In genomic region chr17:35235614-35236389, GRCm38 (mm10) we compare ENCODE assay signal across 8 mouse cellular contexts. TPM values are rescaled to one million over a fixed set of nuclear protein-coding genes. Genes with fewer than 3 reads are reported as not detected.
DNase-seq lines count a peak whose midpoint lies in the region; ATAC-seq lines count a peak whose summit lies in the region.

Gene Nfkbil1, minus strand, starts transcription at chr17:35235792.

- DNase-seq in T-cell, adult 2 months (ENCODE audit: low spot score): peak; percentile 87
- peak; percentile 88 to 90 for DNase-seq in cerebellum, postnatal 36 days
- peak; percentile 89 to 94 for DNase-seq in frontal cortex, postnatal 36 days (ENCODE audit: low spot score in 2 of 2)
- DNase-seq in left cerebral cortex, adult 11 months (ENCODE audit: low spot score): peak; percentile 86
- DNase-seq in lung, postnatal 4 days: peak; percentile 93 to 95
- DNase-seq in retina, postnatal 7 days (ENCODE audit: low read depth, low spot score): peak; percentile 87
- DNase-seq in urinary bladder, adult 2 months (ENCODE audit: low spot score): peak; percentile 71

- H3K27me3 ChIP-seq in hindbrain, embryonic 15.5 days: no peaks in the 10 kb centered on the region

- peak within 1 kb of the TSS; percentile 96 for H3K4me2 ChIP-seq in hindbrain, embryonic 15.5 days

- no peaks in the 10 kb centered on the region for H3K36me3 ChIP-seq in hindbrain, embryonic 15.5 days

- WGBS in hindbrain, embryonic 15.5 days: under 1% methylated on average over 35 of the region's 35 CpGs

- peak within 1 kb of the TSS; percentile 55 for H3K4me3 ChIP-seq in hindbrain, embryonic 15.5 days

- H3K9ac ChIP-seq in hindbrain, embryonic 15.5 days: peak within 1 kb of the TSS; percentile 66

- H3K27ac ChIP-seq in hindbrain, embryonic 15.5 days (replicated peaks): peak within 1 kb of the TSS; percentile 95

- H3K9me3 ChIP-seq in hindbrain, embryonic 15.5 days: no peaks in the 10 kb centered on the region

- peak; percentile 79 for ATAC-seq in hindbrain, embryonic 15.5 days (ENCODE audit: low FRiP score, low read depth)

- peaks cover 57% of the 10 kb centered on the region for H3K4me1 ChIP-seq in hindbrain, embryonic 15.5 days (replicated peaks)

RNA-seq across cellular contexts. Expression of gene Nfkbil1, which starts in this region (rescaled TPM):
- 10.8 and 12.0 TPM in 2 replicates for polyA plus RNA-seq in hindbrain, embryonic 15.5 days (2015; fragmentation: Nextera tagmentation; extraction: Ambion mirVana)
- polyA plus RNA-seq in urinary bladder, adult 2 months (2012; rRNA removed): 14.0 and 15.4 TPM in 2 replicates

Comparison
In these comparisons a context has a peak if more than half of its experiments do, and no peak if none do; other contexts are left out.
1. Peak in every context shown above with its lines: DNase-seq, ATAC-seq, H3K4me3 ChIP-seq and H3K27ac ChIP-seq.